Mouse (Mus musculus): ENCODE measurements around the gene Ostm1.

The Ostm1 gene

GRCm38 (mm10) chr10:42630596-42631355 lies 47.2 kb downstream of the Ostm1 start:
- DNase-seq (ENCODE audit: low read depth), result no peak

DNA sequence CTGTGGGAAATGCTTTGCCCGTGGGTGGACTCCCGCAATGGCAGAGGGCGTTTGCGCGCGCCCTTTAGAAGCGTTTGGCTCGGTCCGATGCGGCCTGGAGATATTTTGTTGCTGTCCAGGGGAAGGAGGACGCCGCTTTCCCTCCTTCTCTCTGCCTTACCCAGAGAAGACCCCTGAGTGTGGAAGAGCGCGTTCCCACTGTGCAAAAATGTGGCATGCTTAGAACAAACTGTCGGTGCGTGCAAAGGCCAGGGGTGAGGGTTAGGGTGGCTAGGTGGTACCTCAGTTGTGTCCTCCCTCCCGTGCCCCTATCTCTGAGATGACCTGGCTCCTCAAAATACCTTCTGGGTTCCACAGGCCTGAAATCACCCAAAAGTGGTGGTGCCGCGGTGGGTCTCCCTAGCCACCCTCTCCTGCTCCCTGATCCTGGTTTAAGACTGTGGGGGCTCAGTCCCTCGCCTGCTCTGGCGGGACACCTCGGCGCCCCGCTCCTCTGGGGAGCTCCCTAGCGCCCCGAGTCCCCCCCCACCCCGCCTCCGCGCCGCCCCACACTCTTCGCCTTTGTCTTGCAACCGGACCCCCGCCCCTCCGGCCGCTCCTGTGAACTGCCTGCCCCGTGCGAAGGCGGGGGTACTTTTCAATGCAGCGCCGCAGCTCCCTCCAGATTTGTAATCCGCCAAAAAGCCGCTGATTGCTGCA lies 48.3 kb downstream of the Ostm1 start:
- no peak for DNase-seq (ENCODE audit: low read depth)

GRCm38 (mm10) chr10:42632453-42633360 lies 49.1 kb downstream of the Ostm1 start:
- DNase-seq (ENCODE audit: low read depth), result no peak

- no peak for DNase-seq (ENCODE audit: low read depth)
Measured at GRCm38 (mm10) chr10:42633361-42634121, 49.9 kb downstream of the Ostm1 start.

DNA sequence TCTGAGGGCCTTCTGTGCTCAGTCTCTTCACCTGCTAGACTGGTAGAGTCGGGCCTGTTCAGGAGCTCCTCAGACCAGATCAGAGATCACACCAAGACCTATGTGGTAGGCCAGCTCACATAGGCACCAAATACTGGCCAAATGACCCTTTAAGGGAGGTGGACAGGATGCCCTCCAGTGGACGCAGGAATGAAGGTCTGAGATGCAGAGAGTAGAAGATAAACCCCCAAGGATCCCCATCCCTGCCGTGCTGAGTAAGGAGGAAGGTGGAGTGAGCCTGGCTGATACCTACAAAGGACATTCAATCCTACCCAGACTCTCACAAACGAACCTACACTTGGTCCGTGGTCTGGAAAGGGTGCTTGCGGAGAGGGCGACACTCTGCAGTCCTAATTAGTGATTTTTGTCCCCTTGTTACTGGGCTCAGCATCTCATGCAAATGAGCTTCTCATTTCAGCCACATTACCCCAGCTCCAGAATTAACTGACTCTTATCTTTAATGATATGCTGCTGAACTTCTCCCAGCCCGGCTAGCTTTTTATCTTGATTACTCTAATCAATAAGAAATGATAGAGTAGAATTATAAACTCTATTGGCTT lies 50.6 kb downstream of the Ostm1 start:
- no peak for DNase-seq (ENCODE audit: low read depth)

DNA sequence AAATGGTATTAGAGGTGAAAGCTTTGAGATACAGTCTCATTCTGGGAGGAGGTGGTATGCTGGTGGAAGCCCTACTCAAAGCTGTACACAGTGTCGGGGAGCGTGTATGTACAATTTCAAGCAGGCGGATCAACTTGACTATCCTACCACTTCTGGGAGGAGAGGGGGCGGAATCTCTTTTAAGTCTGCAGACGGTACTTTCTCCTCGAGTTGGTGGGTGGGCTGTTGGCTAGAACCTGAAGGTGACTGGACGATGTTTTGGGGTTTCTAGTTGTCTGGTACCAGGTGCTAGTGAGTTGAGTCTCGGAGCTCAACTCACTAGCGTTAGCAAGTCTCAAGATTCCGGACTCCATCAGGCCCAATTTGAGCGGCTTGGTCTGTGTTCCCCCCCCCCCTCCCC lies 51.4 kb downstream of the Ostm1 start:
- no peak for DNase-seq (ENCODE audit: low read depth)

GRCm38 (mm10) chr10:42635566-42636359 lies 52.1 kb downstream of the Ostm1 start:
- no peak for DNase-seq (ENCODE audit: low read depth)

GRCm38 (mm10) chr10:42636360-42637182 lies 52.9 kb downstream of the Ostm1 start:
- no peak for DNase-seq (ENCODE audit: low read depth)

- DNase-seq (ENCODE audit: low read depth), result peak; percentile 46
Measured at GRCm38 (mm10) chr10:42637183-42637788, 53.7 kb downstream of the Ostm1 start.

- DNase-seq (ENCODE audit: low read depth), result no peak
Measured at GRCm38 (mm10) chr10:42639856-42640255, 56.2 kb downstream of the Ostm1 start.

DNA sequence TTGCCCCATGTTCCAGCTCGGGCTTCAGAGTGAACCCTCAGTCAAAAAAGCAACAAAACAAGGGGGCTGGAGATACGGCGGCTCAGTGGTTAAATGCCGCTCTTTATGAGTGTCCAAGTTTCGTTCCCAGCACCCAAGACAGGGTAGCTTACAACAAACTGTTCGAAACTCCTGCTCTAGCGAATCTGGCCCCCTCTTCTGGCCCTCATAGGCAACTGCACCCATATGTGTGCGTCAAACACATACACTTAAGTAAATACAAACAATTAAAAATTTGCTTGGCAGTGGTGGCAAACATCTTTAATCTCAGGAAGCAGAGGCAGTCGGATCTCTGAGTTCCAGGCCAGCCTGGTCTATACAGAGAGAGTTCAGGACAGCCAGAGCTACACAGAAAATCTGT lies 60.0 kb downstream of the Ostm1 start:
- DNase-seq (ENCODE audit: low read depth), result no peak

DNA sequence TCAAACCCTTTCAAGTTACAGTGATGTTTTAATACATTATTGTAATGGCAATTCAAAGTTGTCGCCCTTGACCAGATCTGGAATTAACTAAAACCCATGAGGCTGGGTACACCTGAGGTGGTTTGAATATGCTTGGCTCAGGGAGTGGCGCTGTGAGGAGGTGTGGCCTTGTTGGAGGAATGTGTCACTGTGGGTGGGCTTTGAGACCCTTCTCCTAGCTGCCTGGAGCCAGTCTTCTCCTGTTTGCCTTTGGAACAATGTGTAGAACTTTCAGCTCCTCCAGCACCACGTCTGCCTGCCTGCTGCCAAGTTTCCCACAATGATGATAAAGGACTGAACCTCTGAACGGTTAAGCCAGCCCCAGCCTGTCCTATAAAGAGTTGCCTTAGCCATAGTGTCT lies 62.7 kb downstream of the Ostm1 start:
- no peak for DNase-seq (ENCODE audit: low read depth)

- DNase-seq (ENCODE audit: low read depth), result no peak
Measured at GRCm38 (mm10) chr10:42661916-42662315, 78.3 kb downstream of the Ostm1 start.

GRCm38 (mm10) chr10:42669970-42670369 lies 86.3 kb downstream of the Ostm1 start:
- no peak for DNase-seq (ENCODE audit: low read depth)

DNA sequence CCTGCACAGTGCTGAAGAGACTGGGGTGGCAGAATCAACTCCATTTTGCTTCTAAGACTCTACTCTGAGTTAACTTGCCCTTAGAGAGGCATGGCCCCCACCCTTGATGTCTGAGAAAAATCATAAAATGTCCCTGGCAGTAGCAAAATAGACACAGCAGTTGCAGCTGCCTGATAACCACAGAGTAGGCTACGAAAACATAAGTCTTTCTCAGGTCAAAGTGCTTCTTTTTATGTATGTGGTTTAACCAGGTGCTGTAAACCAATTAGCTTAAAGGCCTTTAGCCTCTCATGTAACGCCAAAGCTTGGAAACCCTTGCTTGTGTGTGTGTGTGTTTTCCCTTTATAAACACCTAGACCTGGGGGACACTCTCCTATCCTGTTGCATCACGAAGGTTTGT lies 89.2 kb downstream of the Ostm1 start:
- DNase-seq (ENCODE audit: low read depth), result no peak

GRCm38 (mm10) chr10:42675571-42675970 lies 91.9 kb downstream of the Ostm1 start:
- no peak for DNase-seq (ENCODE audit: low read depth)

DNA sequence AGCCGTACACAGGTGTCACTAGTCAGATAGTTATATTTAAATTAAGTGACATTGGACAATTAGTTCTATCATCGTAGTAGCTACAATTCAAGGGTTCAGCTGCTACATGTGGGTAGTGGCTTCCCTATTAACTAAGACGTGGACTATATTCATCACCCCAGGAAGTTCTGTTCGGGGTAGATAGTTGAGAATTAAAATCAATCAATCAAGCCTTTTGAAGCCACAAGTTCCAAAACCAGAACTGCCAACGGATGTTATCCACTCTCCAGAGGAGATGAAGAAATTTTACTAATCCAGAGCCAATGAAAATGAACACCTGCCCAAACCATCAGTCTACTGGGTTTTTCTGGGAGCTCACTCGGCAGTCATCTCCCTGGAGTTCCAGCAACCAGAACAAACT lies 94.7 kb downstream of the Ostm1 start:
- DNase-seq (ENCODE audit: low read depth), result no peak

- DNase-seq (ENCODE audit: low read depth), result peak; percentile 70
Measured at GRCm38 (mm10) chr10:42678755-42679364, 95.2 kb downstream of the Ostm1 start.

- no peak for DNase-seq (ENCODE audit: low read depth)
Measured at GRCm38 (mm10) chr10:42679586-42679985, 96.0 kb downstream of the Ostm1 start.
